Mouse (Mus musculus): ENCODE data around the gene Siae. TPM values are rescaled to one million over a fixed set of nuclear protein-coding genes. Genes with fewer than 3 reads are reported as not detected.
A peak's percentile ranks its signal among the peaks of the same experiment; 100 is the strongest.

The Siae gene
- polyA plus RNA-seq, 1 experiment from 2014 or later = 13.3 TPM

GRCm38 (mm10) chr9:37543869-37544440 is 11.5 kb upstream of the Siae start:
- ATAC-seq (ENCODE audit: low FRiP score, low read depth) = no peak; the same call in 1 of the 2 replicates
- H3K9ac ChIP-seq = no peak overlapping the region
- peak overlapping the region; percentile 60 for H3K4me2 ChIP-seq
- peaks cover 52% of the 10 kb centered on the region for H3K27me3 ChIP-seq
- no peaks in the 10 kb centered on the region for H3K36me3 ChIP-seq
- 26% methylated on average over 12 of the region's 12 CpGs for WGBS
- H3K9me3 ChIP-seq = no peaks in the 10 kb centered on the region
- H3K4me1 ChIP-seq (replicated peaks) = peaks cover 21% of the 10 kb centered on the region
- H3K27ac ChIP-seq (replicated peaks) = no peak overlapping the region
- peak overlapping the region; percentile 31 for H3K4me3 ChIP-seq

DNA sequence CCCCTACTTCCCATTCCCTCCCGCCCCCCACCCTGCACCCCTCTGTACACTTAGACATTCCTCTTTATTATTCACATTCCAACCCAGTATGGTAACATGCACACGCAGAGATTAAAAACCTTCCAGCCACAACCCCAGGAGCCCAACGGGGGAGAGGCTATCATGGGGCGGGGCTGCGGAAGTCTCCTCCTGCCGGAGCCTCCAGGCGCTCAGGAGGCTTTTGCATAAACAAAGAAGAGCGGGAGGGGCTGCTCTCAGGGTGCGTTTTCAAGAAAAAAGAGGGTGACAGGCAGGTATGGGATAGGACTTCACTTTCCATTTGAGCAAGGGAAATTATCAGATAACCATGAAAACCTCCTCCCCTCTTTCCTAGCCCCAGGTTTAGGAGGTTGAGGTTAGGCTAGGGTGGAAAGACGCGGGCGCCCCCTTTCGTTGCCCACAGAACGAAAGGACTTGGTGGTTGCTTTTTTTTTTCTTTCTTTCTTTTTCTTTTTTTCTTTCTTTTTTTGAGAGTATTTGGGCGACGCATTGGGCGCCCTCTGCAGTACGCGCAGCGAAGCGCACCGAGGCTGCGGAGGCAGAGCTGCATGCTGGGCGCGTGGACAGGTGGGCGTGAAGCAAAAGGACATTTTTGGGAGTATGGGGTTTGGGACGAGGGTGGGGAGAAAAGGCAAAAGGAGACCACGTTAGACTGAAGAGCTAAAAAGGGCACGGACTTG is 10.9 kb upstream of the Siae start:
- Histone ChIP-seq H3K4me1 (replicated peaks) (peaks cover 21% of the 10 kb centered on the region), H3K4me2 (peak overlapping the region; percentile 60), H3K4me3 (peak overlapping the region; percentile 31), H3K36me3 (no peaks in the 10 kb centered on the region), H3K9ac (no peak overlapping the region; the same call in 1 of the 2 replicates), H3K27me3 (peaks cover 57% of the 10 kb centered on the region), H3K27ac (replicated peaks) (no peak overlapping the region), H3K9me3 (no peaks in the 10 kb centered on the region)
- under 1% methylated on average over 29 of the region's 29 CpGs for WGBS
- peak; percentile 54 for ATAC-seq (ENCODE audit: low FRiP score, low read depth)

DNA sequence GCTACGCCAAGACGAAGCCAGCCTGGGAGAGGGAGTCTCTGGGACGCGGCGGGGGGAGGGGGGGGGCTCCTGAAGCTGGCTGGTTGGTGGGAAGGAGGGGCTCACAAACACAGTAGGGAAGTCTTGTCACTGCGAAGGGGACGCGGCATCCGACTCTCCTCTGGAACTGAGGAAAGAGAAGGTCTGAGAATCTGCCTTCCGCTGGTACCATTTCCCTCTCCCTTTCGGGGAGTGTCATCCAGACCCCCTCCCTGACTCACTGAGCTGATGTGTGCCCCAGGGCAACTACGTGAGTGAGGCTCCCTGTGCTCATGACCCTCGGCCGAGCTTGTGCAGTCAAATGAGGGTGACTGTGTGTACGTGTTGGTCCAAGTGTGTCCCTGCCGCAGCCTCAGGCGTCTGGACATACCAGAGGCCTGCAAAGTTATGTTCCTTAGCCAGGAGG is 10.3 kb upstream of the Siae start:
- Histone ChIP-seq H3K27me3 (peaks cover 63% of the 10 kb centered on the region), H3K4me1 (replicated peaks) (peaks cover 21% of the 10 kb centered on the region), H3K4me2 (peak overlapping the region; percentile 60), H3K9me3 (no peaks in the 10 kb centered on the region), H3K9ac (no peak overlapping the region), H3K4me3 (peak overlapping the region; percentile 31), H3K36me3 (no peaks in the 10 kb centered on the region), H3K27ac (replicated peaks) (no peak overlapping the region)
- 12% methylated on average over 17 of the region's 17 CpGs for WGBS
- ATAC-seq (ENCODE audit: low FRiP score, low read depth) = peak; percentile 51

DNA sequence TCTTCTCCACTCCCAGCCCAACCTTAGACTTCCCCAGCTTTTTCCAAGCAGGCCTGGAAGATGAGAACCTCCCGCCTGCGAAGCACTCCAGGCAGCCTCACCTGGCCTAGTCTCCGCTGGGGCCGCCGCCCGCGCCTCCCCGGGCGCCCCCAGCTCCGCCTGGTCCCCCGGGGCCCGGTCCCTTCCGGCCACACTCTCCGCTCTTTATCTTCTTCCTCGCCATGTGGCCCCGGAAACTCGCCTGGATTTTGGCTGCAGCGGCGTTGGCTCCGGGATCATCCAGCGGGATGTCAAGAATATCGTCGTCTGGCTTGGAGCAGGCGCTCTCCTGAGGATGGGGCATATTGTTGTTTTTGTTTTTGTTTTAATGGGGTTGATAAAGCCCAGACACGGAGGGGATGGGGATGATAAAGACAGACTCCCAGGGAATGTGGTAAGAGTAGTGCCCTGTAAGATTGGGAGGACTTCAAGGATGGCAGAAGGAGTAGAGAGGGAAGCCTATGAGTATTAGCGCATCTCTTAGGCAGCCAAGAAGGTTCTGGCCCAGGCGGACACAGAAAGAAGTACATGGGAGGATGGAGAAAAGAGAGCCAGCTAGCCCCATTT is 9.5 kb upstream of the Siae start:
- 9% methylated on average over 27 of the region's 27 CpGs for WGBS

GRCm38 (mm10) chr9:37546889-37547288 is 8.6 kb upstream of the Siae start:
- Histone ChIP-seq H3K9ac (no peak overlapping the region), H3K27ac (replicated peaks) (no peak overlapping the region), H3K4me3 (no peak overlapping the region), H3K36me3 (no peaks in the 10 kb centered on the region), H3K27me3 (peaks cover 80% of the 10 kb centered on the region), H3K9me3 (no peaks in the 10 kb centered on the region), H3K4me1 (replicated peaks) (peaks cover 24% of the 10 kb centered on the region), H3K4me2 (no peak overlapping the region)
- ATAC-seq (ENCODE audit: low FRiP score, low read depth) = no peak
- 67% methylated on average over 1 of the region's 1 CpGs for WGBS

More for the DNA sequence above, 9.5 kb upstream of the Siae start:
- H3K9ac ChIP-seq = no peak overlapping the region
- H3K9me3 ChIP-seq = no peaks in the 10 kb centered on the region
- H3K4me2 ChIP-seq = peak overlapping the region; percentile 15; the same call in 1 of the 2 replicates
- H3K27ac ChIP-seq (replicated peaks) = no peak overlapping the region
- peaks cover 71% of the 10 kb centered on the region for H3K27me3 ChIP-seq
- no peak overlapping the region for H3K4me3 ChIP-seq
- no peak for ATAC-seq (ENCODE audit: low FRiP score, low read depth)
- no peaks in the 10 kb centered on the region for H3K36me3 ChIP-seq
- H3K4me1 ChIP-seq (replicated peaks) = peaks cover 21% of the 10 kb centered on the region

GRCm38 (mm10) chr9:37550435-37550834 is 5.1 kb upstream of the Siae start:
- Histone ChIP-seq H3K4me2 (no peak overlapping the region), H3K36me3 (no peaks in the 10 kb centered on the region), H3K9me3 (no peaks in the 10 kb centered on the region), H3K9ac (no peak overlapping the region), H3K4me1 (replicated peaks) (peaks cover 22% of the 10 kb centered on the region), H3K27ac (replicated peaks) (no peak overlapping the region), H3K27me3 (peaks cover 87% of the 10 kb centered on the region), H3K4me3 (no peak overlapping the region)
- WGBS = 76% methylated on average over 1 of the region's 1 CpGs
- ATAC-seq (ENCODE audit: low FRiP score, low read depth) = no peak

DNA sequence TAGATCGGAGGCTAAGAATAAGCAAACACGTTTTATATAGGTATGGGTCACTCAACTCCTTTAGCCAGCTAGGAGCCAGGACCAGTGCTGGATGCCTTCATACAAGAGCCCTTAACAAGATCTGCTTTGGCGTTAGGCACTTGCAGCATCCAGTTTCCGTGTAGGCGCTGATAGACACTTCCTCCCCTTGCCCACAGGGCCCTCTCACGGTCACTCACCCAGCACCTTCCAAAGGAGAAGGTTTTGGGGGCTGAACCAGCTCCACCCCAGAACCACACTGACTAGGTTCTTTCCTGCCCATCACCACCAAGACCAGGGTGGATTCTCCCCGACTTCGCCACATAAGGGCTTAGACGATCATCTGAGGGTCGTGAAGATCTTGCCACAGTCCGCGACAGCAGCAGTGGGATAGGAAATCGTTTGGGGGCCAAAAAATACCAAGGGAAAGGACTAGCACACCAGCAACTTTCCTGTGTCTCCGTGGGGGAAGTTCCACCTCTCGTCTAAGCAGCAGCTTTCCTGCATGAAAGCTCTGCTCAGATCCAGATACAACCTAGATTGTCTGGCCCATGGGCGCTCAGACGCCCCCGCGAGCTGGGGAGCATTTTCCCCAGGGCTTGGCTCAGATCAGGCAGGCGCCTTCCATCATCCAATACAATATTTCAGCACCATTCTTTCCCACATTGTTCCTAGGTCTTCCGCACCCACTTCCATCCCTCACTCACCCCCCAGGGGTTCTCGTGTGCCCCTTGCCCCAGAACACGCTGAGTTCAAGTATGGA is 3.6 kb upstream of the Siae start:
- H3K27ac ChIP-seq (replicated peaks) = no peak overlapping the region
- 2% methylated on average over 23 of the region's 23 CpGs for WGBS
- peak overlapping the region; percentile 46 for H3K4me3 ChIP-seq
- H3K27me3 ChIP-seq = peaks cover 76% of the 10 kb centered on the region
- H3K9ac ChIP-seq = peak overlapping the region; percentile 39; the same call in 1 of the 2 replicates
- no peaks in the 10 kb centered on the region for H3K36me3 ChIP-seq
- H3K4me1 ChIP-seq (replicated peaks) = peaks cover 15% of the 10 kb centered on the region
- peak overlapping the region; percentile 97 for H3K4me2 ChIP-seq
- no peaks in the 10 kb centered on the region for H3K9me3 ChIP-seq
- no peak for ATAC-seq (ENCODE audit: low FRiP score, low read depth)

DNA sequence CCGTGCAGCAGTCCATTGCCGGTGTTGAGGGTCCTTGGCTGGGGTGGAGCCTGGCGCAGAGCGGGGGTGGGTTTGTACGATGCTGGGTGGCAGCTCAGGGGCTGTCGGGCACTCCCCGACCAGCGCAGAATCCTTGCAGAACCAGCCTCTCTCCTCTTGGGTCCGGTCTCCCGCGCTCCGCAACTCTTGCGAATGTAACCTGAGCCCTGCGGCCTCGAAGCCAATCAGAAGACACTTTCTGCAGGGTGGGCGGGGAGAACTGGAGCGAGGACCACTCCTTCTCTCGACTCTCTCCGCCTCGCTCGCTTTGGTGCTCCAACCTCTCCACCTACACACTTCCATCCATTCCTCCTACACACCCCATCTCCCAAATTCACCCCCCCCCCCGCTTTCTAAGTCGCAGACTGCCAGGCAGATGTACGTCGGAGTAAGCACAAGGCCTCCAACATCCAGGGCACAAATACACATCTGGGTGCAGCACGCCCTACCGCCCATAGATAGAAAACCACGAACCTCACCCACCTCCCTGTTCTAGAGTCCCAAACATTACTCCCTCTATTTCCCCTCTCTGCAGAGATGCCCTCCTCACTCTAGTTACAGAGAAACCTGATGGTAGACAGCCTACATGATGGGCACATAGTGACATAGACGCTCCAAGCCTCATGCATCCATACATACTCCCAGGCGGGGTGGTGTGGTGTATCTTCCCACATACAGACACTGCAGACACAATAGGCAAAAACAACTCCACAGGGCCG is 2.8 kb upstream of the Siae start, which contains the start of gene Nrgn:
Nrgn (minus strand) TSS at position 369 of the 758 bp plus-strand sequence.
- Histone ChIP-seq H3K9ac (peak within 1 kb of the TSS; percentile 39; the same call in 1 of the 2 replicates), H3K4me3 (peak within 1 kb of the TSS; percentile 46), H3K4me2 (peak within 1 kb of the TSS; percentile 97), H3K36me3 (no peaks in the 10 kb centered on the region), H3K9me3 (no peaks in the 10 kb centered on the region), H3K27ac (replicated peaks) (no peak within 1 kb of the TSS), H3K4me1 (replicated peaks) (peaks cover 15% of the 10 kb centered on the region), H3K27me3 (peaks cover 69% of the 10 kb centered on the region)
- ATAC-seq (ENCODE audit: low FRiP score, low read depth) = peak; percentile 91
- WGBS = 4% methylated on average over 31 of the region's 31 CpGs

DNA sequence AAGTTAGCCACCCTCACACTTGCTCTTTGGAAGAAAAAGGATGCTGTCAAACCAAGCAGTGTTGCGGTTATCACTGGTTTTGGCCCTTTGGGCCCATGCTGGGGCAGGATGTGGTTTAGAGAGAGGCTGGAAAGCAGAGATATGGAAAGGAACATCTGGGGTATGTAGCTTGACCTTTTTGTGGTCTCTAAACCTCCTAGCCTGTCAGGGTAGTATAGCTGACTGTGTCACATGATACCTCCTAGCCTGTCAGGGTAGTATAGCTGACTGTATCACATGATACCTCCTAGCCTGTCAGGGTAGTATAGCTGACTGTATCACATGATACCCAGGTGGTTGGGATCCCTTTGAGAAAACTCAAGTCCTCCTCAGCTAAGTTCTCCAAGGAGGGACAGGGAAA is 1.2 kb upstream of the Siae start:
- WGBS = 95% methylated on average over 1 of the region's 1 CpGs
- H3K9ac ChIP-seq = no peak overlapping the region
- H3K4me3 ChIP-seq = no peak overlapping the region
- H3K4me1 ChIP-seq (replicated peaks) = peaks cover 15% of the 10 kb centered on the region
- H3K27me3 ChIP-seq = peaks cover 57% of the 10 kb centered on the region
- no peak overlapping the region for H3K4me2 ChIP-seq
- H3K36me3 ChIP-seq = no peaks in the 10 kb centered on the region
- no peaks in the 10 kb centered on the region for H3K9me3 ChIP-seq
- H3K27ac ChIP-seq (replicated peaks) = no peak overlapping the region
- ATAC-seq (ENCODE audit: low FRiP score, low read depth) = no peak

DNA sequence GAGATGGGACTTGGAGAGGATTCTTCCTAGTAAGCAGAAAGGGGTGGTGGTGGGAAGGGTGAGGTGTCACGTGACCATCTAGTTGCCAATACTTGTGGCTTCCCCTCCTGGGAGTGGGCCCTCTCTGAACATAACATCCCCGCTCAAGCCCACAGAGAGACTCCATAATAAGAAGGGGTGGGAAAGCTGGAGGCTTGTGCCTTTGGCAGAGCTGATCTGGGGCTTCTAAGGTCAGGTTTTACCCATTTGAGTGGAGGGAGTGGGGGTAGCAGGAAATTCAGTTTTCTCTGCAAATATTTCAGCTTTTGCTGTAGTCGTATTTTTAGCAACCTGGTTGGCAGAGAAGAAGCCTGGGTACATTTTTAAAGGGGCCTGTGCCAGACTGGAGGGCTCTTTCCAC is 868 bp downstream of the Siae start:
- Histone ChIP-seq H3K27me3 (peaks cover 36% of the 10 kb centered on the region), H3K9ac (no peak overlapping the region), H3K36me3 (no peaks in the 10 kb centered on the region), H3K9me3 (no peaks in the 10 kb centered on the region), H3K4me1 (replicated peaks) (peaks cover 15% of the 10 kb centered on the region), H3K4me2 (no peak overlapping the region), H3K4me3 (no peak overlapping the region), H3K27ac (replicated peaks) (no peak overlapping the region)
- WGBS = 74% methylated on average over 3 of the region's 3 CpGs
- ATAC-seq (ENCODE audit: low FRiP score, low read depth) = no peak

GRCm38 (mm10) chr9:37560617-37561016 is 5.1 kb downstream of the Siae start:
- H3K9ac ChIP-seq = no peak overlapping the region
- WGBS = 87% methylated on average over 2 of the region's 2 CpGs

More at GRCm38 (mm10) chr9:37560617-37561016, 5.1 kb downstream of the Siae start:
- no peak overlapping the region for H3K4me3 ChIP-seq
- no peak overlapping the region for H3K27ac ChIP-seq (replicated peaks)
- no peak for ATAC-seq (ENCODE audit: low FRiP score, low read depth)
- no peaks in the 10 kb centered on the region for H3K36me3 ChIP-seq
- H3K27me3 ChIP-seq = peaks cover 2% of the 10 kb centered on the region; the same call in 1 of the 2 replicates
- no peaks in the 10 kb centered on the region for H3K9me3 ChIP-seq
- no peak overlapping the region for H3K4me2 ChIP-seq
- H3K4me1 ChIP-seq (replicated peaks) = no peaks in the 10 kb centered on the region
